Mouse (Mus musculus): ENCODE measurements at regions not wholly inside any gene's neighbourhood (a gene's known extent, or its start where the extent isn't known, plus 50 kb on each side); places are given as distances from the start of the nearest gene placed in this dataset.

DNA sequence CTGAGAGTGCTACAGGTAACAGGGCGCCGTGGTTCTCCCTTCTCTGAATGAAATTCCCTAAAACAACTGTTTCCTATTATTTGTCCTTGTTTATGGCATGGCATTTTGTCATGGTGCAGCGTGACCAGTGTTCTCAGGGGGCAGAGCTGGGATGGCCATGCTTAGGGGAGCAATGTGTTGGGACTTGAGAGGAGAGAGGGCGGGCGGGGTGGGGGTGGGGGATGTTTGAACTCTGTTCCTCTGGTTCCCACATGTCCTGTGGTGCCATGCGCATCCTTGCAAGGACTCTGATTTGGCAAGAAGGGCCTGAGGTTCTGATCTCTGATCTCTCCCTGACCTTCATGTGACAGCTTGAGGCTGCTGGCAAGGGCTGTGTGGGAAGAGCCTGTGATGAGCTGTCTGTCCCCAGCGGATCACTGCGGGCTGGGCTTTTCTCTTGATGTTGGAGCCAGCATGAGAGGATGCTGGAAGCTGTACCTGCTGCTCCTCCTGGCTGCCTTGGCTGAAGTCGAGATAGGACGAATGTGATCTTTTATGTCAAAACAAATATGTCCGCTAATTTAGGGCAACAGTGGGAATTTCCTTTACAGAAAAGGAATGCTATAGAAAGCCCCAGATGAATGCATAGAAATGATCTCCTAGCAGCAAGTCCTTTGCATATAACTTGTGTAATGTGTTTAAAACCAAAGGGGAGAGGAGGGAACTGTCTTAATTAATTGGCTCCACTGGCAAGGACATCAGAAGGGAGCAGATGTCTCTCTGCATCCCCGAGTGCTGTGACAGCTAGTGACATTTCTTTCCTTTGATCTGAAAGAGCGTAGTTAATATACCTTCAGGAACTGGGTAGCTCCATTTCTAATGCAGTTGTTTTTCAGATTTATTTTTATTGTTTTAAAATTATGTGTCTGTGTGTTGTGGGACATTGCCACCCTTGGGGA lies 255.2 kb upstream of the Pde3a start:
- WGBS = 79% methylated on average over 13 of the region's 13 CpGs
- Histone ChIP-seq H3K4me1 (replicated peaks; ENCODE audit: control insufficient read depth, insufficient read depth) (no peaks in the 10 kb centered on the region), H3K4me3 (ENCODE audit: low read depth, low read length) (no peak overlapping the region), H3K9me3 (ENCODE audit: control insufficient read depth, low read length) (no peaks in the 10 kb centered on the region), H3K27ac (replicated peaks) (no peak overlapping the region), H3K4me2 (replicated peaks; ENCODE audit: low read depth) (no peak overlapping the region), H3K9ac (ENCODE audit: low read length) (no peak overlapping the region), H3K27me3 (ENCODE audit: control insufficient read depth, insufficient read depth, low read length) (no peaks in the 10 kb centered on the region), H3K36me3 (ENCODE audit: control insufficient read depth, insufficient read depth, low read length) (no peaks in the 10 kb centered on the region)
- TF ChIP-seq CTCF (IDR thresholded peaks at IDR 0.05; ENCODE audit: low read depth) (no peak), EP300 (optimal IDR thresholded peaks at IDR 0.05) (no peak)
- no peak for ATAC-seq (ENCODE audit: low FRiP score, low TSS enrichment)
- DNase-seq (ENCODE audit: low spot score) = no peak

DNA sequence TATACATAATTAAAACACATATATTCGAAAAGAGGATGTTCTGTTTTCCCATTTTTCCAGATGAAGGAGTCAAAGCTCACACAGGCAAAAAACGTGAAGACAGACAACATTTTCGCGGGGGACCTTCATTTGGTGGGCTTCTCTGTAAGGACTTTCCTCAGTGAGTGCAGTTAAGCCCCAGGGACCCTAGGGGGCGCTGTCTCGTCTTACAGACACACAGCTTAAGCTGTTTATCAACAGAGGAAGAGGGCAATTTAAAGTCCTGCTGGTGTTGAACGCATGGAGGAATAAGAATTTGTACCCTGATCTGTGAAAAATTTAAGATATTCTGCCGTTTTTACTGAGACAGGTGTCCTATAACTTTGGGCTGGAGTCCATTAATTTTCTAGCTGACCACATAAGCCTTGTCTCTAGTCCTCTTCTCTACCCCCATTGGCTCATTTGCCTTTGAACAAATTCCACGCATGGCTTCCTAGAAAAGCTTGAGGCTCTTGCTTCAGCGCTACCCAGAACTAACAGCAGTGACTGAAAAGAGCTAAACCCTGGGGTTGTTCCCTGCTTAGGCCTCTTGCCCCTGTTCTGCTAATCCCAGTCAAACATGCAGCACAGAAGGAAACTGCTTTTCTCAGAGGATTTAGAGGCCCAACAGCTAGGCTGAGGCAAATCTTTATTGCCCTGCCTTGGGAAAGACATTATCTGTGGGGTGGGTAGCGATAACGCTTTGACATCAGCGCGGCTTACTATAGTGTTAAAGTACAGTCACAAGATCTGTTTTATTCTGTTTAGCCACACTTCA lies 253.5 kb upstream of the Pde3a start:
- no peaks in the 10 kb centered on the region for H3K4me1 ChIP-seq (replicated peaks; ENCODE audit: control insufficient read depth, insufficient read depth)
- ATAC-seq (ENCODE audit: low FRiP score, low TSS enrichment) (no peak), DNase-seq (ENCODE audit: low spot score) (no peak)
- H3K4me3 ChIP-seq (ENCODE audit: low read depth, low read length) = no peak overlapping the region
- no peak overlapping the region for H3K4me2 ChIP-seq (replicated peaks; ENCODE audit: low read depth)
- TF ChIP-seq CTCF (IDR thresholded peaks at IDR 0.05; ENCODE audit: low read depth) (peak; percentile 63), EP300 (optimal IDR thresholded peaks at IDR 0.05) (no peak)
- H3K36me3 ChIP-seq (ENCODE audit: control insufficient read depth, insufficient read depth, low read length) = no peaks in the 10 kb centered on the region
- no peaks in the 10 kb centered on the region for H3K9me3 ChIP-seq (ENCODE audit: control insufficient read depth, low read length)
- H3K27me3 ChIP-seq (ENCODE audit: control insufficient read depth, insufficient read depth, low read length) = no peaks in the 10 kb centered on the region
- H3K9ac ChIP-seq (ENCODE audit: low read length) = no peak overlapping the region
- WGBS = 68% methylated on average over 14 of the region's 14 CpGs
- no peak overlapping the region for H3K27ac ChIP-seq (replicated peaks)

DNA sequence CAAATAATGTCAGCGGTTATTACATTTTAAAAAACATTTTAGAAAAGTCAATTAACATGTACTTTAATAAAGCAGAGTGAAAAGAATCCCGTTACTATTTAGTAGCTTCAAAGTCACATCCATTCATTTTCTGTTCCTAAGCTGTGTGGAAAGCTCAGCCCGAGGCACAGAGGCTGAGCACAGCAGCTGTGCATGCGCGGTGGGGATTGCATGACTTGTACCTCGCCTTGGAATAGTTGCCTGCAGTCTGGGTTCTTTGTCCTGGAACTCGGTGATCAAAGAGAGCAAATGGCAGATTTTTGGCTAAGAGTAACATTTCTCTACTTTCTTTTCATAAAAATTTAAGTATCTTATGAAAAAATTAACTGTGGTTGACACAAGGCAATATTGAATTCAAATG lies 251.0 kb upstream of the Pde3a start:
- Histone ChIP-seq H3K4me1 (replicated peaks; ENCODE audit: control insufficient read depth, insufficient read depth) (no peaks in the 10 kb centered on the region), H3K9me3 (ENCODE audit: control insufficient read depth, low read length) (no peaks in the 10 kb centered on the region), H3K27ac (replicated peaks) (no peak overlapping the region), H3K36me3 (ENCODE audit: control insufficient read depth, insufficient read depth, low read length) (no peaks in the 10 kb centered on the region), H3K4me3 (ENCODE audit: low read depth, low read length) (no peak overlapping the region), H3K27me3 (ENCODE audit: control insufficient read depth, insufficient read depth, low read length) (no peaks in the 10 kb centered on the region), H3K9ac (ENCODE audit: low read length) (no peak overlapping the region), H3K4me2 (replicated peaks; ENCODE audit: low read depth) (no peak overlapping the region)
- ATAC-seq (ENCODE audit: low FRiP score, low TSS enrichment) (no peak), DNase-seq (ENCODE audit: low spot score) (no peak)
- TF ChIP-seq CTCF (IDR thresholded peaks at IDR 0.05; ENCODE audit: low read depth) (no peak), EP300 (optimal IDR thresholded peaks at IDR 0.05) (no peak)
- 74% methylated on average over 7 of the region's 7 CpGs for WGBS

DNA sequence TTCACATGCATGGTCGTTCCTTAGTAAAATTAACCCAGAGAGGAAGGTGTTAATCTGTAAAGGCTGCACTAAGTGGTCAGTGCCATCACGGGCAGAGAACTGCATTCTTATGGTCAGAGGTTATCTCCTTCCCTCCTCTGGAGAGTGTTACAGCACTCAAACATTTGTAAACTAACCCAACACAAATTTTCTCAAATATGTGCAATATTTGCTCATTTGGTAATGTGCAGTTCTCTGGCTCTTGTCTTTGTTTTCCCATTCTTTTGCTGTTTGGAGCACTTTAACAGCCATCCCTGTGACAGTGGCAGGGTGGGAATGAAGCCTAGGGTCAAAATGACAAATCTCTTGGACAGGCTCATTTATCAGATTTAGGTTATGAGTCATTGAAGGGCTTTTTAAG lies 248.5 kb upstream of the Pde3a start:
- ATAC-seq (ENCODE audit: low FRiP score, low TSS enrichment) (no peak), DNase-seq (ENCODE audit: low spot score) (no peak)
- H3K4me2 ChIP-seq (replicated peaks; ENCODE audit: low read depth) = no peak overlapping the region
- H3K4me1 ChIP-seq (replicated peaks; ENCODE audit: control insufficient read depth, insufficient read depth) = no peaks in the 10 kb centered on the region
- no peaks in the 10 kb centered on the region for H3K27me3 ChIP-seq (ENCODE audit: control insufficient read depth, insufficient read depth, low read length)
- TF ChIP-seq EP300 (optimal IDR thresholded peaks at IDR 0.05) (no peak), CTCF (IDR thresholded peaks at IDR 0.05; ENCODE audit: low read depth) (no peak)
- no peak overlapping the region for H3K9ac ChIP-seq (ENCODE audit: low read length)
- H3K4me3 ChIP-seq (ENCODE audit: low read depth, low read length) = no peak overlapping the region
- H3K9me3 ChIP-seq (ENCODE audit: control insufficient read depth, low read length) = no peaks in the 10 kb centered on the region
- no peak overlapping the region for H3K27ac ChIP-seq (replicated peaks)
- 21% methylated on average over 2 of the region's 2 CpGs for WGBS
- H3K36me3 ChIP-seq (ENCODE audit: control insufficient read depth, insufficient read depth, low read length) = no peaks in the 10 kb centered on the region

DNA sequence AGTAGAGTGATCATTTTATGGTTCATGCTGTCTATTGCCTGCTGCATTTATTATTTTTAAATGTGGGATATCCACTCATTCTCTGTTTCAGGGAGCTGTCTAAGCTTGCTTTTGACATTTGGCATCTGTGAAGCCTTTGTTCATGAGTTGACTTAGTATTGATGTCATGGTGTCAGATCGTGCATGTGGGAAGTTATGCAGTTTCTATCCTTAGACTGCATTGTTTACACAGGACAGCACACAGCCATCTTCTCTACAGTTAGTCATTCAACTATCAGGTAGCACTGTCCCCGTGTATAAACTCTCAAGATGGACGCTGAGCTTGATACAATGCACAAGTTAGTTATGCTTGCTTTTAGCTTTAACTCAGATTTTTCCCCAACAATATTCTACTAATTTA lies 247.8 kb upstream of the Pde3a start:
- H3K36me3 ChIP-seq (ENCODE audit: control insufficient read depth, insufficient read depth, low read length) = no peaks in the 10 kb centered on the region
- 37% methylated on average over 3 of the region's 3 CpGs for WGBS
- DNase-seq (ENCODE audit: low spot score) = no peak

More for the DNA sequence above, 247.8 kb upstream of the Pde3a start:
- H3K9ac ChIP-seq (ENCODE audit: low read length) = no peak overlapping the region
- TF ChIP-seq CTCF (IDR thresholded peaks at IDR 0.05; ENCODE audit: low read depth) (no peak), EP300 (optimal IDR thresholded peaks at IDR 0.05) (no peak)
- no peak overlapping the region for H3K4me3 ChIP-seq (ENCODE audit: low read depth, low read length)
- H3K27me3 ChIP-seq (ENCODE audit: control insufficient read depth, insufficient read depth, low read length) = no peaks in the 10 kb centered on the region
- H3K9me3 ChIP-seq (ENCODE audit: control insufficient read depth, low read length) = no peaks in the 10 kb centered on the region
- no peaks in the 10 kb centered on the region for H3K4me1 ChIP-seq (replicated peaks; ENCODE audit: control insufficient read depth, insufficient read depth)
- H3K4me2 ChIP-seq (replicated peaks; ENCODE audit: low read depth) = no peak overlapping the region
- H3K27ac ChIP-seq (replicated peaks) = no peak overlapping the region
- no peak for ATAC-seq (ENCODE audit: low FRiP score, low TSS enrichment)

All from stomach, postnatal 0 days (tissue).